Mouse (Mus musculus) neural tube, embryonic 13.5 days (tissue): ENCODE measurements at regions not wholly inside any gene's neighbourhood (a gene's known extent, or its start where the extent isn't known, plus 50 kb on each side); places are given as distances from the start of the nearest gene placed in this dataset.

Experiments used
- ATAC-seq: fragments of 200-750 bp; cut with Nextera tagmentation; 2 replicates; pipeline ENCODE4 v1.8.0; 2017; ENCODE audit warnings: low read depth, mild to moderate bottlenecking, moderate TSS enrichment, moderate library complexity
- H3K27ac ChIP-seq: fragments of 300-500 bp; sonication (generic); replicated peaks from 2 replicates; pipeline ENCODE4 v1.5.1; 2015; ENCODE audit warnings: moderate library complexity, mild to moderate bottlenecking, inconsistent platforms
- H3K27me3 ChIP-seq: fragments of 300-500 bp; sonication (generic); 2 replicates; pipeline ENCODE4 v1.6.1; 2015; ENCODE audit warnings: mild to moderate bottlenecking, inconsistent platforms
- H3K36me3 ChIP-seq: fragments of 300-500 bp; sonication (generic); 2 replicates; pipeline ENCODE4 v1.6.1; 2015; ENCODE audit warnings: mild to moderate bottlenecking, inconsistent platforms
- H3K4me1 ChIP-seq: fragments of 300-500 bp; sonication (generic); replicated peaks from 2 replicates; pipeline ENCODE4 v1.6.1; 2015; ENCODE audit warnings: inconsistent platforms
- H3K4me2 ChIP-seq: fragments of 300-500 bp; sonication (generic); 2 replicates; pipeline ENCODE4 v1.6.1; 2015; ENCODE audit warnings: inconsistent platforms, mild to moderate bottlenecking, moderate library complexity
- H3K4me3 ChIP-seq: fragments of 300-500 bp; sonication (generic); 2 replicates; pipeline ENCODE4 v1.5.1; 2015; ENCODE audit warnings: mild to moderate bottlenecking, inconsistent platforms
- H3K9ac ChIP-seq: fragments of 300-500 bp; sonication (generic); 2 replicates; pipeline ENCODE4 v1.6.1; 2015; ENCODE audit warnings: moderate library complexity, mild to moderate bottlenecking, inconsistent platforms
- H3K9me3 ChIP-seq: fragments of 300-500 bp; sonication (generic); 2 replicates; pipeline ENCODE4 v1.6.1; 2016; ENCODE audit warnings: inconsistent platforms
- WGBS: fragments of 180-500 bp; shearing (Covaris S2); methylation state at CpG from one replicate; pipeline ENCODE4 v1.1.7; 2015; 5-methylcytosine and 5-hydroxymethylcytosine counted together

DNA sequence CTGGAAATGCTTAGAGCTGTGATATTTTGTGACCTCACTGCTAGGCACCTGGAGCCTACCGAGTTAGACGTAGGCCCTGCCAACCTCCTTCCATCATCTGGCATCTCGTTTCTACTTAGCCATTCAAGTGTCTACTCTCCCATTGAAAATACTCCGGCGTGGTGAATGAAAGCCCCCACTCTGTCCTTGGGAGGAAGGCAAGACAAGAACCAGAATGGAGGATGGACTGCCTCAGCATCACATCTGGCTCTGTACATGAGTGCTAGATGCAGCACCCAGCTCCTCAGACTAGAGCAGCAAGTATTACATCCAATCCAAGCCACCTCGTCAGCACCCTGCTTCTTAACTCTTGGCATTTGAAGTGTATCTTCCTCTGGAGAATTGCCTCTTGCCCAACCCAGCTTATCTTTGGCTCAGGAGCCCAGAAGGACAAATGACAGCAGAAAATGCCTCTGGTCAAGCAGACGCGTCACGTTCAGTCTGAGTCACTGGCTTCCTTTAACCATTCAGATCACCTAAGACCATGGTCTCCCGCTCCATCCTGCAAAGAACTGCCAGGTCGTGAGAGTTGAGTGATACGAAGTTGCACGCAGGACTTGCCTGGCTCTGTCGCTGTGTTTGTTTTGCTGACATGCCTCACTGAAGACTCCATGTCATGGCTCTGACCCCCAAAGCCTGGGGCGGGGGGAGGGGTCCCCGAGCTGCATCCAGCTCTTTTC is 132.3 kb downstream of the Tfap2a start:
- H3K9me3 ChIP-seq = no peaks in the 10 kb centered on the region
- H3K9ac ChIP-seq = peak overlapping the region; percentile 56
- H3K4me3 ChIP-seq = peak overlapping the region; percentile 32
- 70% methylated on average over 16 of the region's 16 CpGs for WGBS
- peak overlapping the region; percentile 83 for H3K27ac ChIP-seq
- H3K4me1 ChIP-seq = peaks cover 27% of the 10 kb centered on the region
- H3K36me3 ChIP-seq = no peaks in the 10 kb centered on the region
- no peaks in the 10 kb centered on the region for H3K27me3 ChIP-seq
- ATAC-seq = peak; percentile 37
- H3K4me2 ChIP-seq = peak overlapping the region; percentile 58

DNA sequence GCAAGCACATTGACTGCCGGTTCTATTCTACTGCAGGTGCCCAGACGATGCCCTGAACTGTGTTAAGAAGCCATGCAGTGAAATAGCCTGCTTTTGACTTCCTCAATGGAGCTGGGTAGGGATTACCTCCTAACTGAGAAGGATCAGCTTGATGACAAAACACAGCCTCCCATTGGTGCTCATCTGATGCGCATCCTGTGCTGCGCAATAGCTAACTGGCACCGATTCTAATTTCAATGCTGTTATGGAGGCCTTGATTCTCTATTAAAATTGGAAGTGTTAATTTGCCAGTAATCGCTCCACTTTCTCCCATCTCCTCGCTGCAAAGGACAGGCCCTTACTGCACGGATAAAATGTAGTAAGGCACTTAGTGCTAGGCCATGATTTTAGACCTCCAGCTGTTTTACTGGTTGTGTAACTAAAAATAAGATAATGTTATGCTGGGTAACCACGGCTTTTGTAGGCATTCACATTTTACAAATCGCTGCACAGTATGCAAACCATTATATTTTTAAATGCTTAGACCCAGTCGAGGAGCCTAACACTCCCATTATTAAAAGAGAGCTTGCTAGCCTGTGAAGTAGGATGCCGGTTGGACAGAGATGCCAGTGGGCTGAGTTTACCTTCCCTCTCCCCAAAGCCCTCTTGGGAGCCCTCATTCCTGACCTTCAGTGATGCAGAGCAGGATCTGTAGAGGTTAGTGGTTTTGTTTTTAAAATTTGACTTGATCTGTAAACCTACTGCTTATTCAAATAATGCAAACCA is 163.0 kb downstream of the Tfap2a start:
- Histone ChIP-seq H3K4me3 (no peak overlapping the region), H3K4me2 (no peak overlapping the region), H3K9me3 (no peaks in the 10 kb centered on the region), H3K27ac (no peak overlapping the region), H3K36me3 (no peaks in the 10 kb centered on the region), H3K9ac (no peak overlapping the region), H3K27me3 (no peaks in the 10 kb centered on the region), H3K4me1 (peaks cover 7% of the 10 kb centered on the region; the same call in 1 of the 2 replicates)
- ATAC-seq = no peak; the same call in 1 of the 2 replicates
- WGBS = 63% methylated on average over 12 of the region's 12 CpGs

- 62% methylated on average over 5 of the region's 5 CpGs for WGBS
- no peak overlapping the region for H3K9ac ChIP-seq
These were observed 168.7 kb downstream of the Tfap2a start for GRCm38 (mm10) chr13:40569461-40569860.

DNA sequence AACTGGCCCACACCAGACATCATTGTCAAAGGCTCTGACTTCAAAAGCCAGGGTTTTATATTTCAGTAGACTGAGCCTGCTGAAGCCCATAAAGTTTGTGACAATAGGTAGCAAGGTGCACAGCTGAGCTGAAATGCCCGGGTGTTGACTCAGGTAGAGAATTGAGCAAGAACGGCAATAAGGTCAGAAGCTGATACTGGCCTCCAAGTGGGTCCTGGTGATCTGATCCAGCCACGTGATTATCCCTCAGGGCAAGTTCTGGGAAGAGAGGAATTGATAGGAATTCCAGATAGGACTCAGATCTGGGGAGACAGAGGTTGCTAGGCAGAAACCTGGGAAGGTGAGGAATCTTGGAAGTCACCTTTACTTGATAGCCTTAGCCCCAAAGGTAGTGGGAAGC is 170.4 kb downstream of the Tfap2a start:
- Histone ChIP-seq H3K27ac (no peak overlapping the region), H3K4me2 (no peak overlapping the region), H3K9me3 (no peaks in the 10 kb centered on the region), H3K9ac (no peak overlapping the region), H3K27me3 (no peaks in the 10 kb centered on the region), H3K4me1 (no peaks in the 10 kb centered on the region), H3K4me3 (no peak overlapping the region), H3K36me3 (no peaks in the 10 kb centered on the region)
- no peak for ATAC-seq
- WGBS = 88% methylated on average over 3 of the region's 3 CpGs

More at GRCm38 (mm10) chr13:40569461-40569860, 168.7 kb downstream of the Tfap2a start:
- Histone ChIP-seq H3K27me3 (no peaks in the 10 kb centered on the region), H3K4me2 (no peak overlapping the region), H3K27ac (no peak overlapping the region), H3K9me3 (no peaks in the 10 kb centered on the region), H3K4me1 (no peaks in the 10 kb centered on the region), H3K4me3 (no peak overlapping the region), H3K36me3 (no peaks in the 10 kb centered on the region)
- no peak for ATAC-seq

DNA sequence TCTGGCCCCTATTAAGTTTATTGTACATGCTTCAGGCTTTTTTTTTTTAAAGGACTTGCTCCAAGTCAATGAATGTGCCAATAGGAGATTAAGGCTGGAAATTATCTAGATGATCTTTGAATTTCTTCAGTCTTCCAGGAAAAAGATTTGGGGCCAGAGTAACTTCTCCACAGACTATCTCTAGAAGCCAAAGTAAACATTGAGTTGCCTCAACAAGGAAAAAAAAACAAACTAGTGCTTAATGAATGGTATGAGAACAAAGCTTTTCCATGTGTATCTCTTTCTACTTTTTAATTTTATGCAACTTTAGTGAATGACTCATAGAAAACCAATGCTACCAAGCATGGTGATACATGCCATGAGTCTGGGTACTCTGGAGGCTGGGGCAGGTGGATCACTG is 173.8 kb downstream of the Tfap2a start:
- ATAC-seq = no peak
- H3K36me3 ChIP-seq = no peaks in the 10 kb centered on the region
- no peaks in the 10 kb centered on the region for H3K27me3 ChIP-seq
- H3K9ac ChIP-seq = no peak overlapping the region
- no peaks in the 10 kb centered on the region for H3K9me3 ChIP-seq
- no peak overlapping the region for H3K4me3 ChIP-seq
- H3K4me1 ChIP-seq = no peaks in the 10 kb centered on the region
- H3K27ac ChIP-seq = no peak overlapping the region
- no peak overlapping the region for H3K4me2 ChIP-seq

DNA sequence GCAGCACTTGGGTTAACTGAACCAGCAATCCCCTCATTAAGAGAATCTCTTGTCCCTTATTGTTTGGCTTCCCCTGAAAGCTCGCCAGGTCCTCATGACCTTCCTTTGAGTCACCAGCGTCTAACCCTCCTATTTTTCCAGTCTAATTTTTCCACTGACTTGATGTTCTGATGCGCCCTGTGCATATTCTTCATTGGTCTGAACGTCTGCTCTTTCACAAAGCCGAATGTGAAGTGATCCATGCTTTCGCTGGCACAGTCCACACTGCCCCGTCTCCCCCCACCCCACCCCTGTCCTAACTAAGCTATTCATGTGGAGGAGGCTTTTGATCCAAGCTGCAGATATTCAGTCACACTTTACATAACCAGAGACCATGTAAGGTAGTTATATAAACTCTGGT is 183.8 kb downstream of the Tfap2a start:
- no peak for ATAC-seq
- no peak overlapping the region for H3K9ac ChIP-seq
- H3K4me1 ChIP-seq = no peaks in the 10 kb centered on the region
- H3K4me3 ChIP-seq = no peak overlapping the region
- H3K36me3 ChIP-seq = no peaks in the 10 kb centered on the region
- WGBS = 75% methylated on average over 7 of the region's 7 CpGs
- no peak overlapping the region for H3K27ac ChIP-seq
- no peaks in the 10 kb centered on the region for H3K9me3 ChIP-seq
- H3K4me2 ChIP-seq = no peak overlapping the region
- no peaks in the 10 kb centered on the region for H3K27me3 ChIP-seq

- Histone ChIP-seq H3K4me2 (no peak overlapping the region), H3K27ac (no peak overlapping the region), H3K9ac (no peak overlapping the region), H3K27me3 (no peaks in the 10 kb centered on the region), H3K4me3 (no peak overlapping the region), H3K36me3 (no peaks in the 10 kb centered on the region), H3K9me3 (no peaks in the 10 kb centered on the region), H3K4me1 (no peaks in the 10 kb centered on the region)
- no peak for ATAC-seq
These were observed 164.3 kb upstream of the Ofcc1 start for GRCm38 (mm10) chr13:40525501-40525900.

DNA sequence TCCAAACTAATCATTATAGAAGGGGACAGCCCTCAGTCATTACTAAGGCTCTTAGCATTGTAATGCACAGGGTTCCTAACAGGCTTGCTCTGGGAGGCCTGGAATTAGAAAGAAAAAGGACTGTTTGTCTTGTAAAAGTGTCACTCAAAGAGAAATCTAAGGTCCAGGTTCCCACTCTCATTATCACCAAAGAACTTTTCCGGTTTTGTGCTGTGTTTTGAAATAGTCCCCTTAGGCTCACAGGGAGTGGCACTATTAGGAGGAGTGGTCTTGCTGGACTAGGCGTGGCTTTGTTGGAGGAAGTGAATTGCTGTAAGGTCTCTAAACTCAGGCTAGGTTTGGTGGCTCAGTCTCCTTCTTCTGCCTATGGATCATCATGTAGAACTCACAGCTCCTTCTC is 161.9 kb upstream of the Ofcc1 start:
- H3K36me3 ChIP-seq = no peaks in the 10 kb centered on the region
- no peaks in the 10 kb centered on the region for H3K9me3 ChIP-seq
- WGBS = 36% methylated on average over 2 of the region's 2 CpGs
- ATAC-seq = no peak
- no peaks in the 10 kb centered on the region for H3K27me3 ChIP-seq
- H3K4me3 ChIP-seq = no peak overlapping the region
- no peak overlapping the region for H3K27ac ChIP-seq
- no peak overlapping the region for H3K9ac ChIP-seq
- H3K4me1 ChIP-seq = no peaks in the 10 kb centered on the region
- H3K4me2 ChIP-seq = no peak overlapping the region

DNA sequence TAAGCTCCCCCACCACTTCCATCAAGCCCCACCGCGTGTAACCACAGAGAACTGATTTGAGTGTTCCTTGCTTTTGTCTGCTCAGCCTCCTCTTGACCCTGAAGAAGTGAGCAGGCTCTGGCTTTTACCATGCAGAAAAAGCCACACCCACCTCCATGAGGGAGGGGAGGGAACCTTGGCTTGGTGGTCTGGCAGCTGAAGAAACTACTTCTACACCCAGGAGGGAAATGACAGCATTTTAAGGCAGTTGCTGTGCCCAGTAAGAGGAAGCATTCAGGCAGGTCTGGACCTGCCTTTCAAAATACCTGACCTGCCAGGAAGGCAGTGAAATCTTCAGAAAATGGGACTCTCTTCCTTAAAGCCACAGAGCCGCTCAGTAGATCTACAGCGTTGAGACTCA is 156.9 kb upstream of the Ofcc1 start:
- Histone ChIP-seq H3K27ac (no peak overlapping the region), H3K36me3 (no peaks in the 10 kb centered on the region), H3K9me3 (no peaks in the 10 kb centered on the region), H3K4me3 (no peak overlapping the region), H3K4me2 (no peak overlapping the region), H3K27me3 (no peaks in the 10 kb centered on the region), H3K4me1 (no peaks in the 10 kb centered on the region), H3K9ac (no peak overlapping the region)
- ATAC-seq = no peak
- 65% methylated on average over 4 of the region's 4 CpGs for WGBS

GRCm38 (mm10) chr13:40509290-40509689 is 148.0 kb upstream of the Ofcc1 start:
- ATAC-seq = no peak
- H3K4me3 ChIP-seq = no peak overlapping the region
- 35% methylated on average over 1 of the region's 1 CpGs for WGBS
- no peaks in the 10 kb centered on the region for H3K4me1 ChIP-seq
- no peaks in the 10 kb centered on the region for H3K9me3 ChIP-seq
- H3K4me2 ChIP-seq = no peak overlapping the region
- H3K36me3 ChIP-seq = no peaks in the 10 kb centered on the region
- H3K27ac ChIP-seq = no peak overlapping the region
- H3K27me3 ChIP-seq = no peaks in the 10 kb centered on the region
- H3K9ac ChIP-seq = no peak overlapping the region

DNA sequence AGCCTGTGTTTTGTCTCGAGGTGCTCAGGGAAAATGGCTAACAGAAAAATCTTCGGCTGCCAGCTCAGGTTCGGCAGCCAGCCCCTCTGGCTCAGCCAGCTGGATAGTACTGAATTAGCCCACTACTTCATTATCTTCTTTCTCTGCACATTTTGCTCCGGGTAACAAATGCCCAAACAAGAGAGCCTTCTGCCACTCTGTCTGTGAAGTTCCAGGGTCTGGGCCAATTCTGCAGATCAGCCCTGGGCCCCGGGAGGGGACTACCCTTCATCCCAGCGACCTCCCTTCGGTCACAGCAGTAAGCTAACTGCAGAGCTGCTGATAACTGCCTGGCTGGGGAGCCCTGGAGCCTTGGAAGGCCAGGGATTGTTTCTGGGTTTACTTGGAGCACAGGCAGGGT is 119.6 kb upstream of the Ofcc1 start:
- Histone ChIP-seq H3K9me3 (no peaks in the 10 kb centered on the region), H3K9ac (peak overlapping the region; percentile 43; the same call in 1 of the 2 replicates), H3K27me3 (no peaks in the 10 kb centered on the region), H3K27ac (no peak overlapping the region), H3K4me3 (no peak overlapping the region), H3K4me2 (no peak overlapping the region), H3K36me3 (no peaks in the 10 kb centered on the region), H3K4me1 (peaks cover 7% of the 10 kb centered on the region; the same call in 1 of the 2 replicates)
- ATAC-seq = no peak
- 40% methylated on average over 7 of the region's 7 CpGs for WGBS

DNA sequence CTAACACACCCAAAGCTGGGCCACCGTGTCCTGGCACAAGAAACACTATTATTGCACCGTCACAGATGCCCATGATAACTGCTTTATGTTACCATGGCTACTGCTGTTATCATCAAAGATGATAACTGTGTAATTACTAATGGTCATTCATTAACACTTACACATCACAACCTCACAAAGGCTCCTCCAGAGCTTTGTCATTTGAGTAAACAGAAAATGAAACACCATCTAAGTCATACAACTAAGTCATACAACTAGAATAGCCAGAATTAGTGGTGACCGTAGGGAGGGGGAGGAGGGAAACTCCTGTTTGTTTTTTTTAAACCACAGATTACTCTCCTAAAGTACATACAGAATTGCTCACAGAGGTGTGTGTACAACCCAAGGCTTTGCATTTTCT is 111.4 kb upstream of the Ofcc1 start:
- no peak overlapping the region for H3K9ac ChIP-seq
- no peak for ATAC-seq
- H3K36me3 ChIP-seq = no peaks in the 10 kb centered on the region
- no peaks in the 10 kb centered on the region for H3K4me1 ChIP-seq
- 84% methylated on average over 3 of the region's 3 CpGs for WGBS
- no peak overlapping the region for H3K4me2 ChIP-seq
- H3K4me3 ChIP-seq = no peak overlapping the region
- no peaks in the 10 kb centered on the region for H3K9me3 ChIP-seq
- H3K27ac ChIP-seq = no peak overlapping the region
- H3K27me3 ChIP-seq = no peaks in the 10 kb centered on the region

- no peak overlapping the region for H3K4me2 ChIP-seq
- no peaks in the 10 kb centered on the region for H3K27me3 ChIP-seq
- H3K4me1 ChIP-seq = no peaks in the 10 kb centered on the region
- WGBS = 92% methylated on average over 7 of the region's 7 CpGs
- H3K9ac ChIP-seq = no peak overlapping the region
- no peaks in the 10 kb centered on the region for H3K9me3 ChIP-seq
- H3K4me3 ChIP-seq = no peak overlapping the region
- H3K27ac ChIP-seq = no peak overlapping the region
- no peak for ATAC-seq
- H3K36me3 ChIP-seq = no peaks in the 10 kb centered on the region
These were observed 107.9 kb upstream of the Ofcc1 start for GRCm38 (mm10) chr13:40469162-40469561.
